Mouse (Mus musculus) Muller cell, postnatal 12 days (primary cell): ENCODE data around the gene Raf1.

Experiments used
- DNase-seq: peaks from one replicate; pipeline ENCODE4 v3.0.0-alpha.2; 2015; ENCODE audit errors: inconsistent ontology term

Gene Raf1

DNA sequence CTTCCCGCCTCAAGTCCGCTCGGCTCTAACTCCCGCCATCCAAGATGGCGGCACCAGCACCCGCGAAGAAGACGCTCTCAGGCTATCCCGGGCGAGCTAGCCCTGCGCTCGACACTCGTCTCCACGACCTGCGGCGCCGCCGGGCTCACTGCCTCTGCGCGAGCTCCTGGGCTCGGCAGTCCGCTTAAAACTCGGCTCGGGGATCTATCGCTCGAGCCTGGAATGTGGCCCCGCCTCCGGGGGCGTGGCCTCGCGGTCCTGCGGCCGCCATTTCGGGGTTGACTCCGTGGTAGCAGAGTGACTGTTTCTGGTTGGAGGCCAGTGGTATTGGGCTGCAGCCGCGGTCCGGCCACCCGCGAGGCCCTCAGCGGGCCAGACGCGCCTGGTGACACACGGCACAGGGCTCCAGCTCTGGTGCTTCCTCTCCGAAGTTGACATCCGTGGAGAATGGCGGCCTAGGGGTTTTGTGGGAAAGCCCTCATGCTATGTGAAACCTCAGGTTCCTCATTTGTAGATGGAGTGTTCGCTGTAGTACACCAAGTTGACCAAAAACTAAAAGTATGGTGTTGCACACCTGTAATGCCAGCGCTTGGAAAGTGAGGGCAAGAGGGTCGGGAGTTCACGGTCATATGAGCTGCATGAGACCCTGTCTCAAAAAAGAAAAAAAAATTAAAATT, at the start of gene Raf1:
Gene Raf1, minus strand, starts transcription at position 184 of the 677 bp plus-strand sequence.
- peak; percentile 99 for DNase-seq

- peak; percentile 47 for DNase-seq
Observed at GRCm38 (mm10) chr6:115722246-115722645, 45.8 kb upstream of the Raf1 start.

DNA sequence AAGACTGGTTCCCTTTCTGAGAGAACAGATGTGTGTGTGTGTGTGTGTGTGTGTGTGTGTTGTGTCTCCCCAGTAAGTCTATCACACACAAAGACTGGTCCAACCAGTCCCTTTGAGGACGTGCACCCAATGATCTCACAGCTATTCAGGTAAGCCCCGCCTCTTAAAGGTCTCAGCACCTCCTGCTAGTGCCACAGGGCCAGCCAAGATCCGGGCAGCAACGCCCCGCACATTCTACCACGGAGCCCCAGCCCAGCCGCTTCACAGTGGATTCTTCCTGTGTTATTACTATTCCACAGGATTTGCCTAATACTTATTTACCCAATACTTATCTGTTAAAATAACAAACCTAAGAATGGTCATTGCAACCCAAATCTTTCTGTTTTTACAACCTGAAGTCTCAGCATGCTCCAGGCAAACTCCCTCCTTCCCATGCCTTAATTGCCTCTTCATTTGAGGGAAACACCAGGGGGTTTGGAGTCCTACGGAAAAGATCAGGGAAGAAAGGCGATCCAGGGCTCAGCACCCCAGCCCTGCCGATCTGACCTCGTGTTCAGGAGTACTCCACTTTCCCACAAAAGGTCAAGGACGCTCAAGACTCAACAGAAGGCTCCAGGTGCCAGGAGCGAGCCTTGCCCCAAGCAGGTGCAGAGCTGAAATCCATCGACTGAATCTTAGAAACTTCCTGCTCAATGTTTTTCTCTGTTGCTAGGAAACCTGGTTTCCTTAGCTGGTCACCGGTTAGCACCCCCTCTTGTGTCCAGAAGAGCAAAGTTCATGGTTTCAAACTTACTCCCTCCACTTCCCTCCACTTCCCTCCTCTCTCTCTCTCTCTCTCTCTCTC, 41.5 kb upstream of the Raf1 start:
- peak; percentile 40 for DNase-seq

GRCm38 (mm10) chr6:115717101-115717652, 40.7 kb upstream of the Raf1 start:
- DNase-seq, result no peak

DNA sequence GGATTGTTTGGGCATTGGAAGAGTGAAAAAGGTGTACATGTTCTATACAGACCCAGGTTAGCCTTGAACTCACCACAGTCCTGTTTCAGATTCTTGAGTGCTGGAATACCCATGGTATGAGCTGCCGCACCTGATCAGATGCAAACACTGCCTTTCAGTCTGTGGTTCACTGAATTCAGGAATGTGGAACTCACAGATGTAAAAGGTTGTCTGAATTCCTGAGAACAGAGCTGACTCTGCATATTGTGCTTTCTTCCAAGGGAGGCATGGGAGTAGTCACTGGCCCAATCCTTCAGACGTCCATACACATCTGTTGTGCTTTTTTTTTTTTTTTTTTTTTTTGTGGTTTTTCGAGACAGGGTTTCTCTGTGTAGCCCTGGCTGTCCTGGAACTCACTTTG, 34.8 kb upstream of the Raf1 start:
- DNase-seq, result no peak

GRCm38 (mm10) chr6:115702901-115703300, 26.5 kb upstream of the Raf1 start:
- no peak for DNase-seq

DNA sequence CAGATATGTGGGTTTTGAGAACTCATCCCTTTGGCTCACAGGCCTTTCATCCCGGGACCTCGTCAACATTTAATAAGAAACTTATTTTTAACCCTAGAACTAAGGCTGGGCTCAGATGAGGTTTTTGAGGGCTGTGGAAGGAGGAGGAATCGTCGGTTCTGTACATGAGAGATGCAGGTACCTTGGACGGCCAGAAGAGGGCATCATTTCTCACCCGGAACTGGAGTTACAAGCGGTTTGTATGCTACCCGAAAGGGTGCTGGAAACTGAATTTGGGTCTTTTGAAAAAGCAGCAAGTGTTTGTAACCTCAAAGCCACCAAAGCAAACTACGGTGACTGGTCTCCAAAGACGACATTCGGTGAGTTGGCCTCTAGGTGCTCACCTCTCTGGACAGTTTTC, 24.9 kb upstream of the Raf1 start:
- no peak for DNase-seq

DNA sequence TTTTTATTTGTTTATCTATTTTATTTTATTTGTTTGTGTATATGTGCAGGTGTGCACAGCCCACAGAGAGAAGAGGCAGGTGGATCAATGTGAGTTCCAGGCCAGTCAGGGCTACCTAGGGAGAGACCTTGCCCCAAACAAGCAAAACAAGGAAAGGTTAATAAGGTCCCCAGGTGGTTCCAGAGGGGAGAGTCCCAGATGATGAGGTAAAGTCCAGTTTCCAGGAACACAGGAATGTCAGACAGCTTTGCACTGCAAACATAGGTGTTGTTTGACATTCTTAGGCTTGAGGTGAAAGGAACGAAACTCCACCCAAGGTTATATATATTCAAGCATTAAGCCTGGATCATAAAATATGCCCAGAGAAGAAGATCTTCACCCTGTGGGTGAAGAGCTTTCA, 24.3 kb upstream of the Raf1 start:
- DNase-seq, result no peak

DNA sequence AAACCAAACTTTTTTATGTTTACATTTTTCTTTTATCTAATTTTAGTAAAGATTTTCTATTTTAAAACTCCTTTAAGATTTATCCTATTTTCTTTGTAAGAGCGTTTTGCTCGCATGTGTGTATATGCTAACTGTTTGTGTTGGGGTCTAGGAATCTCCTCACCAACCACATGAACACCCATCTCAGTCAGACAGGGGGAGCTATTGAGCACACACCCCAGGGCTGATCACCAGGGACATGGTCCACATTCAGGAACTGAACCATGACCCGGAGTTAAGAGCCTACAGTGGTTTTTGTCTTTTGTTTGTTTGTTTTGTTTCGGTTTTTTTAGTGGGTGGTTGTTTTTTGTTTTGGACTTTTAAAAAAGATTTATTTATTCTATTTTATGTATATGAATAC, 22.3 kb upstream of the Raf1 start:
- no peak for DNase-seq

- no peak for DNase-seq
Observed at GRCm38 (mm10) chr6:115697739-115698558, 21.5 kb upstream of the Raf1 start.

DNA sequence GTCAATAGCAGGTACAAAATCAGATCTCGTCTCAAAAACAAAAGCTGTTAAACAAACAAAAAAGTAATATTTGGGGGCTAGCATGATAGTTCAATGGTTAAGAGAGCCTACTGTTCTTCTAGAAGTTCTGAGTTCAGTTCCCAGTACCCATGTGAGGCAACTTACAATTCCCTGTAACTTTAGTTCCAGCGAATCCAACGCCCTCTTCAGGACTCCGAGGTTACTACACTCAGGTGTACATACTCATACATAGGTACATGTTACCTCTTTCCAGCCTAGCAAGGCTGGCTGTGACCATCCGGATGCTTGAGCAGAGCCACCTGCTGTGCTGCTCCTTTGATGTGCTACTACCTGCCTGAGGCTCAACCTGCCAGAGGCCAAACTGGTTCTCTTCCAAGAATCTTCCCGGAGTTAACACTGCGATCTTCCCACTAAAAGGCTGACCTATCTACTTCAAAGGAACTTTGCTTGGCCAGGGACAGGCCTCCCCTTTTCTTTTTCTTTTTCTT, 20.3 kb upstream of the Raf1 start:
- no peak for DNase-seq

DNA sequence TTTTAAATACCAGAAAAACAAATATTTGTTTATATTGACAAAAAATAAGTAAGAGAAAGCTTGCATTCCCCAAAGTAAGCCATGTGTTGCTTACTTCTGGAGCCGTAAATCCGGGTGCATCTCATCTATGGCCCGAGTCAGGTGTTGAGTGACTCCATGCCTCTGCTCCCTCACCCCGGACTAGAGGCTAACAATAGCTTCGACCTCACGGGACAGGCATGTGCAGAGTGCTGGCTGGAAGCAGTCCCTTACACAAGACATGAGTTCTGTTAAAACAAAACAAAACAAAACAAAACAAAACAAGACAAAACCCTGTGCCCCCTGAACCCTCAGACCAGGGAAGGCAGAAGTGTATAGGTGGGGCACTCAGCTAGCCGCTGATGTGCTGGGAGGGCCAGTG, 18.7 kb upstream of the Raf1 start:
- no peak for DNase-seq

DNA sequence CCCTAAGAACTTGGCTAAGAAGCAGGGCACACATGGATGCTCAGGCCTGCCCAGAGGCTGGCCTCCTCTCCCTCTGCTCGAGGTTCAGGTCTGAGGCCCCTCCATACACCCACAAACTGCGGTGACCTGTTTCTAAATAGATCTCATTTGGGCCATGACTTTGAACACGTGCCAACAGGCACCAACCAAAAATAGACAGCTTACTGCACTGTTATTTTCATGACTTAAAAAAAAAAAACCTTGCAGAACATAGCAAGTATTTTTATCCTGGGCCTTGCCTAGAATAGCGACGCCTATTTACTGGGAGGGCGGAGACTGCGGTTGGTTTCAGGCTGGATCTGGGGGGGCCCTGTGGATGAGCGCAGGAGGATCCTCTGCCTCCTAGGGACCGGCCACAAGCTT, 18.0 kb upstream of the Raf1 start:
- no peak for DNase-seq

GRCm38 (mm10) chr6:115692963-115693730, 16.7 kb upstream of the Raf1 start:
- DNase-seq, result no peak

- DNase-seq, result no peak
Observed at GRCm38 (mm10) chr6:115692163-115692950, 15.9 kb upstream of the Raf1 start.

- no peak for DNase-seq
Observed at GRCm38 (mm10) chr6:115690105-115690504, 13.7 kb upstream of the Raf1 start.

- DNase-seq, result no peak
Observed at GRCm38 (mm10) chr6:115688589-115688988, 12.2 kb upstream of the Raf1 start.

DNA sequence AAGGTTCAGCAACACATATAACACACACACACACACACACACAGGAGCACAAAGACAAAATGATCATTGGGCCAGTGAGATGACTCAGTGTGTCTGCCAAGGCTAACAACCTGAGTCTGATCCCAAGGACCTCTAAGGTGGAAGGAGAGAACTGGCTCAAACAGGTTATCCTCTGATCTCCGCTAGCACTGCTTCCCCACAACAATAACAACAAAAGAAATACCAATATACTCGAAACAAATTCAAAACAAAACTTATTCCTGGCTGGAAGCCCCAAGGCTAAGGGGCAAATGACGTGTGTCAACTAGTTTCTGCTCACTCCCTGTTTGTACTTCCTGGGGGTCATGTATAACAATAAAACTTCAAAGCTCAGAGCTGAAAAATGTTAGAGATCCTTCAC, 11.3 kb upstream of the Raf1 start:
- DNase-seq, result no peak

- peak; percentile 27 for DNase-seq
Observed at GRCm38 (mm10) chr6:115684851-115685646, 8.6 kb upstream of the Raf1 start.
